Mouse (Mus musculus): ENCODE measurements around the gene Atp5l. TPM values are rescaled to one million over a fixed set of nuclear protein-coding genes. Genes with fewer than 3 reads are reported as not detected.
A peak's percentile ranks its signal among the peaks of the same experiment; 100 is the strongest.

Gene Atp5l
- total and polyA plus RNA-seq, 2 experiments from 2014 or later = 217 to 1,065 TPM

DNA sequence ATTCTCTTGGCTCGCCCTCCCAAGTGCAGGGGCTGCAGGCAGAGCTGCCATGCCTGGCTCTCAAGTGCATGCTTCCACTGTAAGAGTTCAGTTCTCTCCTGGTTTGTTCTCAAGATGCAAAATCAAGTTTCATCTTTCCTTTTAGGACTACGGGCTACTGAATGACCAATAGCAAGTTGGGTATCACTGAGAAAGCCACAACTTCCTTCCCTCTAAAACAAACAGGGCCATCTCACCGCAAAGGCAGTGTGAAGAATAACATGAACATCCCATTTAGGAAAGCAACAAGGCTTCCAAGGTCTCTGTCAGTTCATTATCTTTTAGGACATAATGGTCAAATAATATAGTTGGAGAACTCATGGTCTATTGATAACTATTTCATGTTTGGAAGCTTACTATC, 52.9 kb downstream of the Atp5l start:
- ATAC-seq = no peak
- 85% methylated on average over 3 of the region's 3 CpGs for WGBS

DNA sequence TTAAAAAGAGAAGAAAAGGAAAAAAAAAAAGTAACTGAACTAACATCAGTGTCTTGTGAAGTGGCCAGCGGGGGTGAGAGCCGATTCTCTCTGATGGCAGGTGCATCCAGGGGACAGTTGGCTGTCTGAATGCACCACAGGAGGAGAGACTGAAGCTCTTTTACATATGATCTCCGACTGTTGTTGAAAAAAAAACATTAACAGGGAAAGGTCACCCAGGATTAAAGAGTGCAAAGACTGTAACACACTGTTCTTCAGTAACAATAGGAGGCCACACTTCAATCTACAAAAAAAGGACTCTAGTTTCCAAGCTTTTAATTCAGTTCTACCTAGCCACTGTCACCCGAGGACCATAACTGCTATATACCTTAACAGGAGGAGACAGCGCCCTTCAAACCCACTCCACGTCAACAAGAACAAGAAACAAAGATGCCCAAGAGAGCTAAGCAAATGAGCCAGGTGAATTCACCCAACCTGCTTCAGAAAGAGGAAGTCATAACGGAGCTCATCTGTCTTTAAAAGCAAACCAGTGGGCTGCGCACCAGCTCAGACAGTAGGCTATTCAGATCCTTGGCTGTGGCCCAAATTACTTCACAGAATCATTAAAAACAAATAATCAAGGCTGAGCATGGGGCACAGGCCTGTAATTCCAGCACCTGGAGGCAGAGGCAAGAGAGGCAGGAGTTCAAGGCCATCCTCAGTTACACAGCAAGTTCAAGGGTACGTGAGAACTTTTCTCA, 53.9 kb downstream of the Atp5l start:
- Histone ChIP-seq H3K36me3 (ENCODE audit: insufficient read depth, low read length) (peaks cover 15% of the 10 kb centered on the region; the same call in 1 of the 2 replicates), H3K4me3 (ENCODE audit: low read length) (no peak overlapping the region), H3K9ac (replicated peaks; ENCODE audit: low read length) (no peak overlapping the region), H3K27me3 (ENCODE audit: insufficient read depth, low read length) (no peaks in the 10 kb centered on the region), H3K27ac (no peak overlapping the region), H3K9me3 (ENCODE audit: low read length) (no peaks in the 10 kb centered on the region), H3K4me2 (ENCODE audit: low read depth, low read length) (no peak overlapping the region), H3K4me1 (ENCODE audit: insufficient read depth, low read length) (peaks cover 7% of the 10 kb centered on the region; the same call in 1 of the 2 replicates)
- DNase-seq (ENCODE audit: low spot score) (peak; percentile 23), ATAC-seq (no peak)
- TF ChIP-seq CTCF (IDR thresholded peaks at IDR 0.05; ENCODE audit: low read depth) = no peak
- 39% methylated on average over 9 of the region's 9 CpGs for WGBS

More for the DNA sequence above, 52.9 kb downstream of the Atp5l start:
- Histone ChIP-seq H3K4me2 (ENCODE audit: low read depth, low read length) (no peak overlapping the region), H3K27ac (no peak overlapping the region), H3K4me3 (ENCODE audit: low read length) (no peak overlapping the region), H3K27me3 (ENCODE audit: insufficient read depth, low read length) (no peaks in the 10 kb centered on the region), H3K4me1 (ENCODE audit: insufficient read depth, low read length) (peaks cover 7% of the 10 kb centered on the region; the same call in 1 of the 2 replicates), H3K36me3 (ENCODE audit: insufficient read depth, low read length) (0 out of 2 replicates have a peak, but pooled peaks cover 12% of the 10 kb centered on the region), H3K9me3 (ENCODE audit: low read length) (no peaks in the 10 kb centered on the region), H3K9ac (replicated peaks; ENCODE audit: low read length) (no peak overlapping the region)
- no peak for DNase-seq (ENCODE audit: low spot score)
- TF ChIP-seq CTCF (IDR thresholded peaks at IDR 0.05; ENCODE audit: low read depth) = no peak

Other genes with a start within 250 kb of the Atp5l start
- gene Treh, start 247.5 kb downstream of the Atp5l start, total RNA-seq (2014; rRNA removed) = not detected in 2 replicates
- not detected in 2 replicates for gene Treh, start 247.5 kb downstream of the Atp5l start, polyA plus RNA-seq (2015; fragmentation: Nextera tagmentation; extraction: Ambion mirVana)
- 114 and 152 TPM in 2 replicates for gene Phldb1, start 185.5 kb downstream of the Atp5l start, total RNA-seq (2014; rRNA removed)
- gene Phldb1, start 185.5 kb downstream of the Atp5l start, polyA plus RNA-seq (2015; fragmentation: Nextera tagmentation; extraction: Ambion mirVana) = 31.9 and 35.3 TPM in 2 replicates
- 77.1 and 88.4 TPM in 2 replicates for gene Arcn1, start 152.9 kb downstream of the Atp5l start, total RNA-seq (2014; rRNA removed)
- 102 and 109 TPM in 2 replicates for gene Arcn1, start 152.9 kb downstream of the Atp5l start, polyA plus RNA-seq (2015; fragmentation: Nextera tagmentation; extraction: Ambion mirVana)
- 56.0 and 61.6 TPM in 2 replicates for gene Ift46, start 152.8 kb downstream of the Atp5l start, total RNA-seq (2014; rRNA removed)
- 142 and 144 TPM in 2 replicates for gene Ift46, start 152.8 kb downstream of the Atp5l start, polyA plus RNA-seq (2015; fragmentation: Nextera tagmentation; extraction: Ambion mirVana)
- 26.3 and 41.3 TPM in 2 replicates for gene Tmem25, start 121.4 kb downstream of the Atp5l start, total RNA-seq (2014; rRNA removed)
- 28.9 and 31.9 TPM in 2 replicates for gene Tmem25, start 121.4 kb downstream of the Atp5l start, polyA plus RNA-seq (2015; fragmentation: Nextera tagmentation; extraction: Ambion mirVana)
- not detected in 2 replicates for gene Ttc36, start 117.7 kb downstream of the Atp5l start, total RNA-seq (2014; rRNA removed)
- 1.7 TPM in 1 of 2 replicates, not detected in the other for gene Ttc36, start 117.7 kb downstream of the Atp5l start, polyA plus RNA-seq (2015; fragmentation: Nextera tagmentation; extraction: Ambion mirVana)
- 18.7 and 20.6 TPM in 2 replicates for gene Kmt2a, start 39.4 kb downstream of the Atp5l start, total RNA-seq (2014; rRNA removed)
- 14.4 and 19.0 TPM in 2 replicates for gene Kmt2a, start 39.4 kb downstream of the Atp5l start, polyA plus RNA-seq (2015; fragmentation: Nextera tagmentation; extraction: Ambion mirVana)
- gene Ube4a, start 44.9 kb upstream of the Atp5l start, total RNA-seq (2014; rRNA removed) = 42.9 and 44.5 TPM in 2 replicates
- gene Ube4a, start 44.9 kb upstream of the Atp5l start, polyA plus RNA-seq (2015; fragmentation: Nextera tagmentation; extraction: Ambion mirVana) = 23.8 and 24.8 TPM in 2 replicates
- not detected in 2 replicates for gene Cd3g, start 59.7 kb upstream of the Atp5l start, total RNA-seq (2014; rRNA removed)
- not detected in 2 replicates for gene Cd3g, start 59.7 kb upstream of the Atp5l start, polyA plus RNA-seq (2015; fragmentation: Nextera tagmentation; extraction: Ambion mirVana)
- not detected in 2 replicates for gene Cd3d, start 61.0 kb upstream of the Atp5l start, total RNA-seq (2014; rRNA removed)
- gene Cd3d, start 61.0 kb upstream of the Atp5l start, polyA plus RNA-seq (2015; fragmentation: Nextera tagmentation; extraction: Ambion mirVana) = 0.09 TPM in 1 of 2 replicates, not detected in the other
- not detected in 2 replicates for gene Cd3e, start 88.9 kb upstream of the Atp5l start, total RNA-seq (2014; rRNA removed)
- gene Cd3e, start 88.9 kb upstream of the Atp5l start, polyA plus RNA-seq (2015; fragmentation: Nextera tagmentation; extraction: Ambion mirVana) = 0.16 and 0.20 TPM in 2 replicates
- gene Mpzl2, start 119.1 kb upstream of the Atp5l start, total RNA-seq (2014; rRNA removed) = 2.0 and 4.1 TPM in 2 replicates
- 3.0 and 4.1 TPM in 2 replicates for gene Mpzl2, start 119.1 kb upstream of the Atp5l start, polyA plus RNA-seq (2015; fragmentation: Nextera tagmentation; extraction: Ambion mirVana)
- 0.50 and 1.8 TPM in 2 replicates for gene Mpzl3, start 134.4 kb upstream of the Atp5l start, total RNA-seq (2014; rRNA removed)
- gene Mpzl3, start 134.4 kb upstream of the Atp5l start, polyA plus RNA-seq (2015; fragmentation: Nextera tagmentation; extraction: Ambion mirVana) = 1.2 and 1.6 TPM in 2 replicates
- gene Jaml, start 158.4 kb upstream of the Atp5l start, total RNA-seq (2014; rRNA removed) = not detected in 2 replicates
- 0.40 and 0.71 TPM in 2 replicates for gene Jaml, start 158.4 kb upstream of the Atp5l start, polyA plus RNA-seq (2015; fragmentation: Nextera tagmentation; extraction: Ambion mirVana)
- 9.9 and 14.3 TPM in 2 replicates for gene Scn2b, start 197.0 kb upstream of the Atp5l start, total RNA-seq (2014; rRNA removed)
- gene Scn2b, start 197.0 kb upstream of the Atp5l start, polyA plus RNA-seq (2015; fragmentation: Nextera tagmentation; extraction: Ambion mirVana) = 9.0 and 9.7 TPM in 2 replicates
- gene Scn4b, start 217.7 kb upstream of the Atp5l start, total RNA-seq (2014; rRNA removed) = 2.2 TPM in 2 replicates
- 0.79 and 0.85 TPM in 2 replicates for gene Scn4b, start 217.7 kb upstream of the Atp5l start, polyA plus RNA-seq (2015; fragmentation: Nextera tagmentation; extraction: Ambion mirVana)

All from hindbrain, postnatal 0 days (tissue).